Mouse (Mus musculus): ENCODE data around the gene Lrfn3.

DNA sequence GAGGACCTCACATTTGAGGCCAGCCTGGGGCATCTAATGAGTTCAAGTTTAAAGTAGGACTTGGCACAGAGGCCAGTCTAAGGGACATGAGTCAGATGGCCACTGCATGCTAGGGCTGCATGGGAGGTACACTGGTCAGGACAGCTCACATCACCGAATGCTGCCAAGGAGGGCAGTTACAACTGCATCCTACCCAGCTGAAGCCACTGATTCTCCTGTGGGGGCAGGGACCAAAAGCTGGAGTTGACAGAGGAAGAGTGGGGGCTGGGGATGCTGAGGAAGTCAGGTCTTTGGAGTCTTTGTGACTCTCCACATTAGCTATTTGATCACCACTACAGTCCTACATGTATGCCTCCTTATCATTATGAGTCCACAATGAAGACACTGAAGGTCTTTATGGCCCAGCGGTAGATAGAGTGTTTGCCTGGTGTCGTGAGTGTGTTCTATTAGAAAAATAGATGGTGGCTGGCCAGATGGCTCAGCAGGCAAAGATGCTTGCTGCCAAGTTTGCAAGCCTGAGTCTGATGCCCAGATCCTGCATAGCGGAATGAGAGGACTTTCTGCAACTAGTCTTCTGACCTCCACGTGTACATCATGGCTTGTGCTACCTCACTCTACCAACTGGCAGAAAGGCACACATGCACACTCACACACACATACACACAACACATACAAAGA, 23.0 kb downstream of the Lrfn3 start:
- no peak for TF ChIP-seq GATA1 (IDR thresholded peaks at IDR 0.05; ENCODE audit: borderline replicate concordance, low read length)
- no peak for TF ChIP-seq FLI1 (IDR thresholded peaks at IDR 0.05; ENCODE audit: low read length)
